28 mouse cellular contexts compared by ENCODE assay signal in genomic region chr13:52802482-52802881, GRCm38 (mm10).
DNase-seq lines count a peak whose midpoint lies in the region; ATAC-seq and TF ChIP-seq lines count a peak whose summit lies in the region.
"Had no signal": no experiment of that assay in that cellular context is flagged by ENCODE, and none has a peak within 500 bp of the region (broad histone marks: within the 10 kb centered on the region; RNA-seq: fewer than 3 reads in every experiment).

No protein-coding gene starts in this region.

- no peak overlapping the region for H3K4me3 ChIP-seq in heart, embryonic 12.5 days
- no peak overlapping the region for H3K4me3 ChIP-seq in lung, embryonic 15.5 days
- H3K4me3 ChIP-seq in lung, adult 2 months (replicated peaks; ENCODE audit: extremely low read depth, low read depth, low read length) = no peak overlapping the region
- H3K4me3 ChIP-seq in limb, embryonic 10.5 days = no peak overlapping the region
- H3K4me3 ChIP-seq in intestine, postnatal 0 days (ENCODE audit: low read depth, low read length) = no peak overlapping the region
- H3K4me3 ChIP-seq: heart, adult 2 months; hindbrain, embryonic 10.5 days; hindbrain, embryonic 15.5 days; kidney, embryonic 15.5 days; limb, embryonic 13.5 days; liver, embryonic 12.5 days; megakaryocyte, embryonic 14.5 days; midbrain, embryonic 13.5 days had no signal

- DNase-seq in heart, postnatal 10 days = no peak
- no peak for DNase-seq in lung, adult 2 months
- no peak for DNase-seq in limb, embryonic 10.5 days (ENCODE audit: low spot score)
- peak; percentile 39 for DNase-seq in lung, postnatal 25 days (ENCODE audit: low spot score)
- no peak for DNase-seq in cerebellum, postnatal 36 days
- DNase-seq: adrenal gland, adult 8-10 months; cerebellum, adult 2 months; cerebellum, postnatal 14 days; gastrocnemius, postnatal 36 days; heart, adult 2 months; kidney, adult 18-20 months; kidney, postnatal 25 days; liver, postnatal 0 days; thymus, adult 18-20 months; thymus, postnatal 25 days had no signal

- no peaks in the 10 kb centered on the region for H3K36me3 ChIP-seq in heart, embryonic 12.5 days
- H3K36me3 ChIP-seq in lung, embryonic 15.5 days = no peaks in the 10 kb centered on the region
- no peaks in the 10 kb centered on the region for H3K36me3 ChIP-seq in limb, embryonic 10.5 days
- H3K36me3 ChIP-seq in intestine, postnatal 0 days (ENCODE audit: control insufficient read depth, insufficient read depth) = no peaks in the 10 kb centered on the region
- H3K36me3 ChIP-seq: hindbrain, embryonic 10.5 days; hindbrain, embryonic 15.5 days; kidney, embryonic 15.5 days; limb, embryonic 13.5 days; liver, embryonic 12.5 days; midbrain, embryonic 13.5 days had no signal

- ATAC-seq in heart, embryonic 12.5 days (ENCODE audit: insufficient number of reproducible peaks, low FRiP score) = no peak
- peak; percentile 21; the same call in 1 of the 2 replicates for ATAC-seq in lung, embryonic 15.5 days (ENCODE audit: borderline replicate concordance, extremely low read depth, low FRiP score, low TSS enrichment)
- no peak for ATAC-seq in intestine, postnatal 0 days
- ATAC-seq: CD4-positive, CD25-positive, alpha-beta regulatory T cell, adult 4 months; forebrain, embryonic 14.5 days; inflammation-experienced regulatory T-cells, adult 6 months; liver, embryonic 12.5 days; liver, postnatal 0 days; midbrain, embryonic 13.5 days had no signal

- no peaks in the 10 kb centered on the region for H3K9me3 ChIP-seq in heart, embryonic 12.5 days (replicated peaks)
- H3K9me3 ChIP-seq in lung, embryonic 15.5 days = no peaks in the 10 kb centered on the region
- no peaks in the 10 kb centered on the region for H3K9me3 ChIP-seq in limb, embryonic 10.5 days (replicated peaks)
- no peaks in the 10 kb centered on the region for H3K9me3 ChIP-seq in intestine, postnatal 0 days (ENCODE audit: control insufficient read depth)
- H3K9me3 ChIP-seq: hindbrain, embryonic 10.5 days; hindbrain, embryonic 15.5 days; kidney, embryonic 15.5 days; limb, embryonic 13.5 days; liver, embryonic 12.5 days; megakaryocyte, embryonic 14.5 days; midbrain, embryonic 13.5 days had no signal

- H3K27ac ChIP-seq in heart, embryonic 12.5 days (ENCODE audit: poor library complexity, severe bottlenecking) = peak overlapping the region; percentile 14; the same call in 1 of the 2 replicates
- no peak overlapping the region for H3K27ac ChIP-seq in lung, embryonic 15.5 days
- H3K27ac ChIP-seq in limb, embryonic 10.5 days = 0 out of 2 replicates have a peak overlapping the region, but pooled peaks have one; percentile 26
- no peak overlapping the region for H3K27ac ChIP-seq in intestine, postnatal 0 days (ENCODE audit: low read depth, low read length)
- H3K27ac ChIP-seq: heart, adult 2 months; hindbrain, embryonic 10.5 days; hindbrain, embryonic 15.5 days; kidney, embryonic 15.5 days; limb, embryonic 13.5 days; liver, embryonic 12.5 days; midbrain, embryonic 13.5 days had no signal

- TF ChIP-seq POLR2A in lung, adult 2 months (IDR thresholded peaks at IDR 0.05; ENCODE audit: borderline replicate concordance, extremely low read depth, low read depth, low read length) = no peak

- intact Hi-C loops in heart, postnatal 10 days (cut with DNase I) = no loop called here

- no peak for TF ChIP-seq CTCF in lung, adult 2 months (IDR thresholded peaks at IDR 0.05; ENCODE audit: insufficient read depth, low read length)
- TF ChIP-seq CTCF in intestine, postnatal 0 days (IDR thresholded peaks at IDR 0.05; ENCODE audit: low read depth) = no peak

- peaks cover 31% of the 10 kb centered on the region for H3K4me1 ChIP-seq in heart, embryonic 12.5 days (replicated peaks)
- H3K4me1 ChIP-seq in lung, embryonic 15.5 days = peaks cover 28% of the 10 kb centered on the region
- no peaks in the 10 kb centered on the region for H3K4me1 ChIP-seq in lung, adult 2 months (ENCODE audit: control insufficient read depth, insufficient read depth, low read length)
- H3K4me1 ChIP-seq in limb, embryonic 10.5 days = peaks cover 57% of the 10 kb centered on the region
- peaks cover 9% of the 10 kb centered on the region for H3K4me1 ChIP-seq in intestine, postnatal 0 days (replicated peaks; ENCODE audit: control insufficient read depth, insufficient read depth, low read length)

- WGBS in heart, embryonic 12.5 days = 29% methylated on average over 4 of the region's 4 CpGs
- 24% methylated on average over 4 of the region's 4 CpGs for WGBS in lung, embryonic 15.5 days
- 32% methylated on average over 4 of the region's 4 CpGs for WGBS in lung, adult 2 months
- WGBS in limb, embryonic 10.5 days = 72% methylated on average over 4 of the region's 4 CpGs
- WGBS in intestine, postnatal 0 days = 61% methylated on average over 4 of the region's 4 CpGs

- H3K27me3 ChIP-seq in heart, embryonic 12.5 days (replicated peaks) = no peaks in the 10 kb centered on the region
- no peaks in the 10 kb centered on the region for H3K27me3 ChIP-seq in lung, embryonic 15.5 days
- no peaks in the 10 kb centered on the region for H3K27me3 ChIP-seq in limb, embryonic 10.5 days (ENCODE audit: low read depth, poor library complexity, severe bottlenecking)
- no peaks in the 10 kb centered on the region for H3K27me3 ChIP-seq in intestine, postnatal 0 days (replicated peaks; ENCODE audit: control insufficient read depth, insufficient read depth, low read length)
- H3K27me3 ChIP-seq: hindbrain, embryonic 15.5 days; kidney, embryonic 15.5 days; limb, embryonic 13.5 days; liver, embryonic 12.5 days; megakaryocyte, embryonic 14.5 days; midbrain, embryonic 13.5 days had no signal

- no peak overlapping the region for H3K4me2 ChIP-seq in heart, embryonic 12.5 days
- H3K4me2 ChIP-seq in lung, embryonic 15.5 days = no peak overlapping the region
- no peak overlapping the region for H3K4me2 ChIP-seq in intestine, postnatal 0 days (replicated peaks; ENCODE audit: low read depth)
- H3K4me2 ChIP-seq: hindbrain, embryonic 15.5 days; kidney, embryonic 15.5 days; limb, embryonic 13.5 days; liver, embryonic 12.5 days; midbrain, embryonic 13.5 days had no signal

- no peak overlapping the region for H3K9ac ChIP-seq in heart, embryonic 12.5 days
- no peak overlapping the region for H3K9ac ChIP-seq in lung, embryonic 15.5 days
- H3K9ac ChIP-seq in intestine, postnatal 0 days (ENCODE audit: low read depth, low read length) = no peak overlapping the region
- H3K9ac ChIP-seq: hindbrain, embryonic 15.5 days; kidney, embryonic 15.5 days; limb, embryonic 13.5 days; liver, embryonic 12.5 days; liver, postnatal 0 days; midbrain, embryonic 13.5 days had no signal

Comparison
In these comparisons a context has a peak if more than half of its experiments do, and no peak if none do; other contexts are left out.
1. H3K27ac ChIP-seq: peak in heart, embryonic 12.5 days (single experiment) and limb, embryonic 10.5 days (single experiment); none in lung, embryonic 15.5 days (single experiment) and intestine, postnatal 0 days (single experiment).